ENCODE assay signal across 11 mouse cellular contexts in the genomic region with DNA sequence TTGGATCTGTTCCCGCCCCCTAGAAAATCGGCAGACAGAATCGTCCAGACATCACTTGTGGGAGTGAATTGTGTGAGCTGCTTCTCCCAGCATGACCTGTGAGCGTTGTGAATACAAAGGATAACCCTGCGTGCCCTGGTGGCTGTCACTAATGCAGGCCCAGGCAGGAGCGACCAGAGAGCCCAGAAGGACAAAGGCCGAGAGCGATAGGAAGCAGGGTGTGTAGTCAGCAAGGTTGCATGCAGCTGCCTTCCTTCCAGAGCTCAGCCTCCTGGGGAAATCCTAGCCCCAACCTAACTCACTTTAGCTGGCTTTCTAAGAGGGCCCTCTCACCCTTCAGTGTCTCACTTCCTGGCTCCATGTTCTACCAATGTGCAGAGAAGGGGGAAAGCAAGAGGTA.
DNase-seq lines count a peak whose midpoint lies in the region; ATAC-seq lines count a peak whose summit lies in the region.
"Had no signal": no experiment of that assay in that cellular context is flagged by ENCODE, and none has a peak within 500 bp of the region (broad histone marks: within the 10 kb centered on the region; RNA-seq: fewer than 3 reads in every experiment).

No protein-coding gene starts in this region.

- H3K4me1 ChIP-seq in kidney, embryonic 15.5 days: peaks cover 34% of the 10 kb centered on the region
- H3K4me1 ChIP-seq in forebrain, embryonic 15.5 days: peaks cover 58% of the 10 kb centered on the region
- peaks cover 55% of the 10 kb centered on the region for H3K4me1 ChIP-seq in limb, embryonic 15.5 days
- peaks cover 33% of the 10 kb centered on the region for H3K4me1 ChIP-seq in stomach, embryonic 15.5 days

- WGBS in kidney, embryonic 15.5 days: 19% methylated on average over 8 of the region's 8 CpGs
- WGBS in forebrain, embryonic 15.5 days: 10% methylated on average over 8 of the region's 8 CpGs
- WGBS in limb, embryonic 15.5 days: 39% methylated on average over 8 of the region's 8 CpGs
- WGBS in stomach, embryonic 15.5 days: 34% methylated on average over 8 of the region's 8 CpGs

- 0 out of 2 replicates have a peak, but pooled peaks have one; percentile 22 for ATAC-seq in kidney, embryonic 15.5 days (replicated peaks; ENCODE audit: low FRiP score)
- ATAC-seq in forebrain, embryonic 15.5 days (replicated peaks): no peak
- no peak for ATAC-seq in limb, embryonic 15.5 days (ENCODE audit: insufficient number of reproducible peaks, low FRiP score, low TSS enrichment, low read depth)
- ATAC-seq in stomach, embryonic 15.5 days (ENCODE audit: insufficient read depth, low FRiP score, low read depth): peak; percentile 35; the same call in 1 of the 2 replicates
- ATAC-seq in erythroblast, adult 5-6 weeks (replicated peaks; ENCODE audit: low FRiP score, poor library complexity, severe bottlenecking): no peak
- no peak for ATAC-seq in inflammation-experienced regulatory T-cells, adult 6 months

- peak overlapping the region; percentile 76 for H3K27ac ChIP-seq in kidney, embryonic 15.5 days
- peak overlapping the region; percentile 50 for H3K27ac ChIP-seq in forebrain, embryonic 15.5 days (replicated peaks)
- H3K27ac ChIP-seq in limb, embryonic 15.5 days: peak overlapping the region; percentile 39; the same call in 1 of the 2 replicates
- no peak overlapping the region for H3K27ac ChIP-seq in stomach, embryonic 15.5 days
- H3K27ac ChIP-seq: liver, embryonic 14.5 days had no signal

- no peak overlapping the region for H3K9ac ChIP-seq in kidney, embryonic 15.5 days
- no peak overlapping the region for H3K9ac ChIP-seq in forebrain, embryonic 15.5 days (replicated peaks)
- H3K9ac ChIP-seq in limb, embryonic 15.5 days: no peak overlapping the region
- H3K9ac ChIP-seq in stomach, embryonic 15.5 days: no peak overlapping the region
- H3K9ac ChIP-seq: liver, embryonic 14.5 days; neural tube, embryonic 12.5 days had no signal

- no peaks in the 10 kb centered on the region for H3K36me3 ChIP-seq in kidney, embryonic 15.5 days
- H3K36me3 ChIP-seq in forebrain, embryonic 15.5 days: no peaks in the 10 kb centered on the region
- H3K36me3 ChIP-seq in limb, embryonic 15.5 days: no peaks in the 10 kb centered on the region
- no peaks in the 10 kb centered on the region for H3K36me3 ChIP-seq in stomach, embryonic 15.5 days
- H3K36me3 ChIP-seq: neural tube, embryonic 12.5 days had no signal

- H3K4me2 ChIP-seq in kidney, embryonic 15.5 days: no peak overlapping the region
- H3K4me2 ChIP-seq in forebrain, embryonic 15.5 days (replicated peaks): no peak overlapping the region
- no peak overlapping the region for H3K4me2 ChIP-seq in limb, embryonic 15.5 days
- H3K4me2 ChIP-seq in stomach, embryonic 15.5 days: no peak overlapping the region
- H3K4me2 ChIP-seq: neural tube, embryonic 12.5 days had no signal

- no peak overlapping the region for H3K4me3 ChIP-seq in kidney, embryonic 15.5 days (replicated peaks)
- no peak overlapping the region for H3K4me3 ChIP-seq in forebrain, embryonic 15.5 days
- no peak overlapping the region for H3K4me3 ChIP-seq in limb, embryonic 15.5 days
- no peak overlapping the region for H3K4me3 ChIP-seq in stomach, embryonic 15.5 days (replicated peaks)
- H3K4me3 ChIP-seq: neural tube, embryonic 12.5 days had no signal

- DNase-seq in kidney, postnatal 14 days: no peak
- no peak for DNase-seq in cerebellum, adult 8-10 months
- DNase-seq: cerebellum, adult 18-20 months had no signal

- H3K27me3 ChIP-seq in kidney, embryonic 15.5 days: no peaks in the 10 kb centered on the region
- no peaks in the 10 kb centered on the region for H3K27me3 ChIP-seq in forebrain, embryonic 15.5 days
- no peaks in the 10 kb centered on the region for H3K27me3 ChIP-seq in limb, embryonic 15.5 days
- H3K27me3 ChIP-seq in stomach, embryonic 15.5 days (replicated peaks): no peaks in the 10 kb centered on the region
- H3K27me3 ChIP-seq: neural tube, embryonic 12.5 days had no signal

- no peaks in the 10 kb centered on the region for H3K9me3 ChIP-seq in kidney, embryonic 15.5 days (replicated peaks)
- H3K9me3 ChIP-seq in forebrain, embryonic 15.5 days: no peaks in the 10 kb centered on the region
- H3K9me3 ChIP-seq in limb, embryonic 15.5 days: no peaks in the 10 kb centered on the region
- no peaks in the 10 kb centered on the region for H3K9me3 ChIP-seq in stomach, embryonic 15.5 days
- H3K9me3 ChIP-seq: neural tube, embryonic 12.5 days had no signal

Comparison
In these comparisons a context has a peak if more than half of its experiments do, and no peak if none do; other contexts are left out.
1. ATAC-seq: peak in kidney, embryonic 15.5 days (single experiment) and stomach, embryonic 15.5 days (single experiment); none in forebrain, embryonic 15.5 days (single experiment), limb, embryonic 15.5 days (single experiment), erythroblast, adult 5-6 weeks (single experiment) and inflammation-experienced regulatory T-cells, adult 6 months (single experiment).